Mouse (Mus musculus) MEL (cell line): ENCODE measurements at regions not wholly inside any gene's neighbourhood (a gene's known extent, or its start where the extent isn't known, plus 50 kb on each side); places are given as distances from the start of the nearest gene placed in this dataset.

Experiments
- CTCF ChIP-seq, 3 experiments: IDR thresholded peaks in 2 of 3; conservative IDR thresholded peaks in 1 of 3; 2 replicates each; pipeline ENCODE4 v1.5.1; 2011 to 2012; ENCODE audit warnings: low read length in 3 of 3, low read depth in 2 of 3, mild to moderate bottlenecking in 2 of 3, improper control_type of control experiment in 1 of 3, inconsistent platforms in 1 of 3, mixed read lengths in 1 of 3, moderate library complexity in 1 of 3; ENCODE audit not compliant: control insufficient read depth in 1 of 3, insufficient read depth in 1 of 3, poor library complexity in 1 of 3, severe bottlenecking in 1 of 3
- MAX ChIP-seq: IDR thresholded peaks from 2 replicates; pipeline ENCODE4 v1.6.1; 2011; ENCODE audit warnings: low read length, improper control_type of control experiment
- MAZ ChIP-seq: IDR thresholded peaks from 2 replicates; pipeline ENCODE4 v1.6.1; 2012; ENCODE audit warnings: low read depth, mild to moderate bottlenecking, inconsistent platforms, low read length, improper control_type of control experiment
- NRF1 ChIP-seq: IDR thresholded peaks from 2 replicates; pipeline ENCODE4 v1.6.1; 2014; ENCODE audit warnings: low read depth, mild to moderate bottlenecking, inconsistent platforms, low read length, improper control_type of control experiment, moderate library complexity; ENCODE audit not compliant: poor library complexity, insufficient read depth, severe bottlenecking
- TAL1 ChIP-seq: IDR thresholded peaks from 2 replicates; pipeline ENCODE4 v1.6.1; 2012; ENCODE audit warnings: mild to moderate bottlenecking, inconsistent platforms, low read length, moderate library complexity, mixed read lengths
- USF1 ChIP-seq: IDR thresholded peaks from 2 replicates; pipeline ENCODE4 v1.6.1; 2014; ENCODE audit warnings: low read depth, mild to moderate bottlenecking, inconsistent platforms, low read length, improper control_type of control experiment, moderate library complexity
- ZC3H11A ChIP-seq: IDR thresholded peaks from 2 replicates; pipeline ENCODE4 v1.6.1; 2012; ENCODE audit warnings: low read depth, mild to moderate bottlenecking, inconsistent platforms, low read length, improper control_type of control experiment

DNA sequence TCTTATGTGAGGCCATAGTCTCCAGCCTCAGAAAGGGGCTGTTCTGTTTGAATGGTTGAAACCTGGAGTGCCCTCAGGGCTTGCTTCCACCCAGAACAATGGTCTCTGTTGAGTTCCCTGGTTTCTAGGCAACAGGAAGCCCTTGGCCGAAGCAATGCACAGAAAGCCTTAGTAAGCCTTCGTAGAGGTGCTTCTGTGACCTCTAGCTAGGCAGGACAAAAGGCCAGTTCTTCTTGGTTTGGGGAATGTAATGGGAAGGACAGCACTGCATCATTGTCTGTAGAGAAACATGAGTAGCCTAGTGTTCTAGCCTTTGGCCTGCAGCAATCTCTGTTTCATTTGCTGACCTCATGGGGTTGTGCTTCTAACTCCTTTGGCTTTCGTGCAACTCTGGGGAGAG is 447.5 kb upstream of the Fam160b2 start:
- TF ChIP-seq NRF1 (no peak), USF1 (no peak), TAL1 (no peak), MAX (no peak), ZC3H11A (no peak), CTCF (IDR thresholded peaks at IDR 0.05 in 2 of 3, conservative IDR thresholded peaks at IDR 0.05 in 1 of 3; ENCODE audit: control insufficient read depth in 1 of 3, insufficient read depth in 1 of 3, low read depth in 2 of 3, low read length in 3 of 3, poor library complexity in 1 of 3, severe bottlenecking in 1 of 3) (no peak), MAZ (no peak)
